Mouse (Mus musculus) 416B (cell line): ENCODE results near the gene Hgf.

Experiments
- DNase-seq: peaks from one replicate; pipeline ENCODE4 v3.0.0; 2011; ENCODE audit warnings: low read depth

Gene Hgf

DNA sequence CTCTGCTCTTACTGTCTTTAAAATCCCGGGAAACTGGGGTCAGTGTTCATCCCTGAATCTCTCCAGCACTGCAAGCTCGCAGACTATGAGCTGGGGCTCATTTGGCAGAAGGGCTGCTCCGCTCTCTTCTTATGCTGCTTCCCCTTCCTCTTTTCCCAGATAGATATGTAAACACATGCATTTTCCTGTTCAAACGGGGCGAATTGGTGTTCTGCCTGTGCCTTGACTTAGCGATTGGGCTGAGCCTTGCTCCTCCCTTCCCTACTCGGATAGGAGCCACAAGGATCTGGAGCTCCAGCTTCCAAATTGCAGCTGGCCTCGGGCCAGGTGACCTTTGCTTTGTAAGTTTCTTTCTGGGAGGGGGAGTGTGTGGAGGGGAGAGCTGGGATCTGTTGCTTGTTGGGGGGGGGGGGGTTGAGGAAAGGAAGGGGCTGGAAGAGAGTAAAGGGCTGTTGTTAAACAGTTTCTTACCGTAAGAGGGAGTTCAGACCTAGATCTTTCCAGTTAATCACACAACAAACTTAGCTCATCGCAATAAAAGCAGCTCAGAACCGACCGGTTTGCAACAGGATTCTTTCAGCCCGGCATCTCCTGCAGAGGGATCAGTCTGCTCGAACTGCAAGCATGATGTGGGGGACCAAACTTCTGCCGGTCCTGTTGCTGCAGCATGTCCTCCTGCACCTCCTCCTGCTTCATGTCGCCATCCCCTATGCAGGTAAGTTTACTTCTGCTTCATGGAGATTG is at the start of gene Hgf:
TSS of gene Hgf (plus strand) at position 192 of the 744 bp plus-strand sequence.
- DNase-seq, result no peak

DNA sequence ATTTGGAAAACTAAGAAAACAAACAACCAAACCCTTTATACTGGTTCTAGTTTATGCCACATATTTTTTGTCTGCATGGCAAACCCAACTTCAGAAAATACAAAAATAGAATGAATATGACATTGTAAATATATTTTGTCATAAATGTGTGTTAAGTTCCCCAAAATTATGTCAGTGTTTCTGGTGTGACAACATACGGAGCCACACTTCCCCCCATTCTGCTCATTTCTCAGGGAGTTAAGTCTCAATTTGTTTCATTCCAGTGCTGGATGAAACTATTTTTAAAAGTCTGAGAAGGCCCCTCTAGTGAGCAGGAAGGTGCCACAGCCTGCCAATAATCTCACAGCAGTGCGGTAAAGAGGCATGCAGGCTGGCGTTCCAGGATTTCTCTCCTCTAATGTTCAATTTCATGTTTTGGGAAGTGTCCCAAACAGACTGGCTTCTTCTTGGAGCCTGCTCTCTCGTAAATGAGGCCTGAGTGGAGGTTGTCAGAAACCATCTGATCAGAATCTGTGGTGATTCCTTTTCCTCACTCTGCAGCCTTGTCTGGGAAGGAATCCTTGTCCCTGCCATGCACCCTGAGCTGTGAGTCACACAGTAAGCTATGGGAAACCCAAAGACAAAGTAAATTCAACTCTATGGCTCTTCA is 46.5 kb upstream of the Hgf start:
- DNase-seq, result no peak

DNA sequence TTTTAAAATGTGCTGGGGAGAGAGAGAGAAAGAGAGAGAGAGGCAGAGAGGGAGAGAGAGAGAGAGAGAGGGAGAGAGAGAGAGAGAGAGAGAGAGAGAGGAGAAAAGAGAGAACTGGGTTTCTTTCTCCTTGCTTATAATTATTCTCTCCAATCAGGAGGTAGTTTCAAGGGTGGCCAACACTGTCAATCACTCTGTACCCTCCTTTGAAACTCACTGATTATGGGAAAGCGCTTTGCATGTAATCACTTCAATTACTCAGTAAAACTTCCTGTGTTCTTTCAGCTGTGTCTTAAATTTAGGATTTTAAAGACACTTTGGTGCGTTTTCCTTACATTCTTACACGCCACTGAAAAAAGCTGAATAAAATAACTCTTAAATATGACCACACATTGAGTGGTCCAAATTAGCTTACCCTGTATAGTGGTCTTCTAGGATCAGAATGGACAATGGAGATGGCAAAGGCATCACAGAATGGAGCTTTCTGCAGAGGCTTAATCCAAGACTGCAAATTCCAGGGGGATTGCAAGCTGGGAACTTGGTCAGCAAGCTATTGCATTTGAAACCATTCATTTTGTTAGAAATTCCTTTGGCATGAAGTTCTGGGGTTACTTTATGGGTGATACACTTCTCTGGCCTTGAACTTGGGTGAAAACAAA is 21.5 kb upstream of the Hgf start:
- no peak for DNase-seq

DNA sequence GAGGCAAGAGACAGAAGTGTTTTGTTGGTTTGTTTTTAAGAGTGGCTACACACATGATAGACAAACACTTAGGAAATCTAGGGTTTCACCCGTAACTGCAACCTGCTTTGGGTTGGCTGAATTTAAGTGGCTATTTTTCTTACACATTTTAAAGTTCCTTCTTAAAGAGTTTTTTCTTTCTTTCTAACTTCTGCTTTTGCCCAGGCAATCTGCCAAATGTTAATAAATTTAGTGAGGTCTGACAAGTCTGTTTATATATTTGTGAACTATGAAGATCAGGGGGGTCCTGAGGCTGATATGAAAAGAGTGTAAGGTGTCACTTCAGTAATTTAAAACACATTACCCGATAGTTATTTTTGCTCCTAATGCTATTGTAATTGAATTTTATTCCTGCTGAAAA is 15.2 kb upstream of the Hgf start:
- DNase-seq, result peak; percentile 17

DNA sequence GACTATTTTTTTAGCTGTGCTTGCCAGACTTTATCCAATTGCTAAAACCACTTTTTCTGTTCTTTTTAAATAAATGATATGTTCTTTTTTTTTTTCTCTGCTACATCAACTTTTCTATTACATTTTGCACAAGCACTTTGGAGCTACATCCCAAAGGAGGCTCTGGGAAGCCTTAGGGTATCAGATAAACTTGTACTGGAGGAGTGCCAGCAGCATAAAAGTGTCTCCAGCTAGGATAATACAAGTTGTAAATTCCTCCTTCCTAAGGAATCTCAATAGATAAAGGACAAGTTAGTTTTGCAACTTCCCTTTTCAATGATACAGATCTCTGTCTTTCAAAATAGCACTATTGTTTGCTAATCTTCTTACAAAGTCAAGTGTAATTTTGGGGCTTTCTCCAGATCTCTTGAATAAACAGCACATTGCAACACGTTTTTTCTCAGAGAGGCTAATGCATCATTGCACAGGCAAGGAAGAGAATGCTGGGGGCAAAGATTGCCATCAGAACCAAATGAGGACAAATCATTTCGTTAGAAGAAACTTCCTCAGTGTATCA is 11.7 kb upstream of the Hgf start:
- DNase-seq, result peak; percentile 62

DNA sequence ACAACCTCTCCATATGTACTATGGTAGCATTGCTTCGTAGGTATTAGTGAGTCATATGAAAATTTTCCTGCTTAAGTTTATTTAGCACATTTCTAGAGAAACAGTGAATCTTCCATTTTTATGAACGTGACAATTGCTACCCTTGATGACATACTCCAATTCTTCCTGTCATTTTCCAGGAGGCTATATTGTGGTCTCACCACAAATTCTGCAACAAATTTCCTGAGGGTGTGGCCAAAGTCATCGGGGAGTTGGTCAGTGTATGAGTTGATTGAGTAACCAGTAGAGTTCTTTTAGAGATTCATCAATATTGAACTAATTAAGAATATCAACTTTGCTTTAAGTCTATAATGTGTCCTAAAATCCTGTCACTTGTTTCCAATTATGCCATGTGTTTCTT is 5.8 kb upstream of the Hgf start:
- peak; percentile 20 for DNase-seq

DNA sequence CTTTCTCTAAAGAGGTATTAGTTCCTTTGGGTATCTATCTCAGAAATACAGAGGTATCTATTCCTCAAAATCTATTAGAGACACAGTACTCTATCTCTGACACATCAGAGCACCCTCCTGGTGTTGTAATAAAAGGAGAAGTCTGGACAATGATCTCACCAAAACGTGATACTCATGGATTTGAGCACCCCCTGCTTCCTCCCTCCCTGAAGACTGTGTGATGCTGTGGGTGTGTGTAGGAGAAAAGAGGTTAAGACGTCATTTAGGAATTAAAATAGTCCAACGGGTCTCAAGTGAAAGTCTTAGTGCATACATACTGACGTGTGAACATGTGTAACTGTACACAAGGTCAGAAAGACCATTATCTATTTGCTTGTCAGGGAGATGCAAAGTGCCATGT is 648 bp upstream of the Hgf start:
- DNase-seq, result no peak

DNA sequence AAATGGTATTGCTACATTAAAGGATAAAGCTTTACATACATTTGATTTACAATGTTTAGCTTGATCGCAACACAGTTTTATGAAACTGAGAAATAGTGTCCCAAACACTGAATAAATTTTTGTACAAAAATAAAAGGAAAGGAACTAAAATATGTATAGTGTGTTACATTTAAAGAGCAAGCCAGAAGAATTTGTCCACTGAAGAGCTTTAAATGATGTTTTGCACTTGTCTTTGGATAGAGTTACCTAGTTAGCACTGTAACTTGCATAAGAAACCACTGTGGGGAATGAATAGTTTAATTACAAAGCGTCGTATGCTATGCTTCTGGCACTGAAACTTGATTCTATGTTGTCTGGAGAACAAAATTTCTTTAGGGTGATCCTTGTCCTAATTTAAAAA is 7.0 kb downstream of the Hgf start:
- DNase-seq, result no peak

DNA sequence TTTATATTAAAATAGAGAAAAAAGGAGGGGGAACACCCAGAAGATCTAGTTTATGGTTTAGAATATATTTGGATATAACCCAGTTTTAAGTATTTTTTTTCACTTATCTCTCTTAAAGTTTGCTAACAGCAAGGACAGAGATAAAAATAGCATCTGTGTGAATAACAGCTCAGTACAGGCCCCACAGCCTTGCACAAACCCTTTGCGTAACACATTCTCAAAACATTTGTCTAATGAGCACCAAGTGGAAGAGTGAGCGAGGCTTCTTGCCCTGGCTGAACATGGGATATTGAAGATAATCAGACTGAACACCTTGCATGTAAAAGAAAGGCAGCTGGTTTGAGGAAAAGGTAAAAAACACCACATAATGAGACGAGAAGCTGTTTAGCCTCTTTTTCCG is 15.7 kb downstream of the Hgf start:
- peak; percentile 5 for DNase-seq

DNA sequence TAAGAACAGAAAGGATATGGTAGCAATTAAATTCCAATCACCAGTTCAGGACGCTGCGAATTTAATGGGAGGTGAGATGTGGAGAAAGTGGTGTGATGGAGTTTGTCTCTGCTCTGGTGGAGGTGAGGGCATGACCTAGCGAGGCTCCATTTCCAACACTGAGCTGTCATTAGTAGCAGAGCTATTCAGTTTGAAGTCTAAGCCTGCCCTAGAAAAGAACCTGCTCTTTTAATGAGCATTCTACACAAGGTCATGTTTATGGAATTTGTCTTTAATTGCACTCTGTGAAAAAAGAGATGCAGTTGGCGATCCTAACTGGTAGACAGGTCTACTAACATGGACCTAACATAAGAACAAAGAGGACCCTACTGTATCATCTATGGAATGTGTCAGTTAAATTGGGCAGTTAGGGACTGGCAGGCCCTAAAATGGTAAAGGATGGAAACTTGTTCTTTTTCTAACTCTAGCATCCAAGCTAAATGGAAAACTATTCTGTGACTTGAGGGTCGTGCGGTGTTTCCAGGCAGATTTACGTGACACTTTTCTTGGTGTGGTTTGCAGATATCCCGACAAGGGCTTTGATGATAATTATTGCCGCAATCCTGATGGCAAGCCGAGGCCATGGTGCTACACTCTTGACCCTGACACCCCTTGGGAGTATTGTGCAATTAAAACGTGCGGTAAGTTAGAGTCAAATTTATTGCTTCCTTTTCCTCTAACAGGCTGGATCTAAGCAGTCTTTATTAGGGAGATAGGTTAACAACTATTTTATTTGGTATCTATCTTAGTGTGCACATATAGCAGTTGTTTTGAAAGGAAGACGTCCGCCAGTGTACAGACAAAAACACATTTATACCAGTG is 24.8 kb downstream of the Hgf start:
- DNase-seq, result no peak

DNA sequence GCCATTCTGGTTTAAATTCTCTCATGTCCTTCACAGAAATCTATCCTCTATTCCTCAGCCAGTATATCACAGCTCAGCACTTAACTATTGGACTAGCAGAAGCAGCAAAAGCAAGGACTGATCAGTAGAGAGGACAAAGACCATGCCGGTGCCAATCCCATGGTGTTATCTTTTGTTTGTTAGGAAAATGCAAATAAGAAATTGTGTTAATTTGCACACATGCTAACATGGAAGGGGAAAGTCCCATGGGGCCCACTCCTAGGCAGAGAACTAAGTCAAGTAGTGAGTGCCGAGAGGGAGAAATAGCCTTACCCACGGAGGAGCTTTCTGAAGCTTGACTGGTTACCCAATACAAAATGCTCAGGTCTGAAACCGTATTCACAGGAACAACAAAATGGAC is 42.4 kb downstream of the Hgf start:
- DNase-seq, result no peak

DNA sequence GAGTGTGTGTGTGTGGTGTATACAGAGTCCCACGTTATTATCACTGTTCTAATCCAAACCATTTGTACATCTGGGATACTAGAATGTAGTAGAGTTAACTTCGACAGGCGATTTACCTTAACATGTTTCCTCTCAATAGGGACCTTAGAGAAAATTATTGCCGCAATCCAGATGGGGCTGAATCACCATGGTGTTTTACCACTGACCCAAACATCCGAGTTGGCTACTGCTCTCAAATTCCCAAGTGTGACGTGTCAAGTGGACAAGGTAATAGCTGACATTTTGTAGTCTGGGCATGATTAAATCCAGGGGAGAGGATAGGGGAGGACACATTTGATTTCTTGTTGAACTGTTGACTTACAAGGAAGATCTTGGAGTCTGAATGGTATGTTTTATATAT is 44.7 kb downstream of the Hgf start:
- no peak for DNase-seq

DNA sequence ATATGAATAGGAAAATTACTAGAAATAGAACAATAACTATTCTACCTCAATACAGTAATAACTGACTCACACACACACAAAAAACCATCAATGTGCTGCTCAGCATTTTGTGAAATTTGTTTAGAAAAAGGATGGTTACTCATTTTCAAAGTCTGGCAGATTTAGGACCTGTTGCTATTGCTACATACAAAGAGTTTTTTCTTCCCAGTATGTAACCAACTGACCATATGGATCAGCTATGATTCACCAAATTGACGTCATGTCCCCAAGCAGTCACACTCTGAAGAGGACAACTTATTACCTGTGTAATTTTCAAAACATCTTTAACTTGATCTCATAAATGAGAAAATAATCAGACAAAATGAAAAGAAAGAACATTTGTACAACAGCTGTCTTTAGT is 48.2 kb downstream of the Hgf start:
- DNase-seq, result no peak

DNA sequence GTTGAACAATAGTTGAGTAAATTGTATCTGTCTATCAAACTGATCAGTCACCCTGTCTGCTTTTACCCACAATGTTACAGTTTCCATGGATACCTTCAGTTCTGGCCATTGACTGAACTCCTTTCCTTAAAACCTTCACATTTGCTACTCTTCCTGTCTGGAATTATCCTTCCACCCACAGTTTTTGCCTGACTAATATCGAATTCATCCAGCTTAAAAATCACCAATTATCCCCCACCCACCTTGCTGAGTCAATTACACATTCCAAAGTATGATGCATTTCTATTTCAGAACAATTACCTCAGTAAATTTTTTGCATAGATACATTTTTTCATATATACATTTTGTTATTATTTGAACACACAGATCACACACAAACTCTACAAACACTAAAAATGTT is 79.7 kb downstream of the Hgf start:
- no peak for DNase-seq

DNA sequence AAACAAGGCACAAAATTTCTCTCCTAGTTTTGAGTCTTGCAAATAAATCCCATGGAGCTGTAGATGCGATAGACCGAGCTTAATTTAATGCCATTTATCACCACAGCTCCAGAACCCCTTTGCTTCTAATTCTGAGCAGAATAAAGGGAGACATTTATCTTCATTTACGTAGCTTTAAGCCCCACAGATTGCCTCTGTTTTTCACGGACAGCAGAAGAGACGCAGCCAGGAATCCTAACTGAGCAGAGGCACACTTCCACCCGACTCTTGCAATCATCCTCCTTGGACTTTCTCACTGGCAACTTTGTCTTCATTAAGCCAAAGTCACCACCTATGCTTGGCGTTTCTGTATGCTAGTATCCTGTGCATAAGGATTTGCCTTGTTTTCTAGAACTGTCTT is 93.1 kb downstream of the Hgf start:
- no peak for DNase-seq

DNA sequence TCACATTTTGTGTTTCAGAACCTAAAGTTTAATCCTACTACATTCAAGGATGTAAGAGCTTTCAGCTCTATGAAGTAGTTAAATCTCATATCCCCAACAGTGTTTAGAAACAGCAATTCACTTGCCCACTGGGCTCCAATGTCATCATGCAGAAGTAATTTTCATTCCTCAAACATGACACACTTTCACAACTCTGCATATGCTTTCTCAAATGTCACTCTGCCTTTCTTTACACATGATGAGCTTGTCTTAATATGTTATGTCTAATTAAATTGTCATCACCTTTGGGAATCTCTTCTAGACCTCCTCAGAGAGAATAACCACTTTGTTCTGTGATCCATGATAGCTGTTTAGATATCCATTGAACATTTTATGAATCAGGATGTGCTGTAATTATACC is 94.4 kb downstream of the Hgf start:
- DNase-seq, result no peak

DNA sequence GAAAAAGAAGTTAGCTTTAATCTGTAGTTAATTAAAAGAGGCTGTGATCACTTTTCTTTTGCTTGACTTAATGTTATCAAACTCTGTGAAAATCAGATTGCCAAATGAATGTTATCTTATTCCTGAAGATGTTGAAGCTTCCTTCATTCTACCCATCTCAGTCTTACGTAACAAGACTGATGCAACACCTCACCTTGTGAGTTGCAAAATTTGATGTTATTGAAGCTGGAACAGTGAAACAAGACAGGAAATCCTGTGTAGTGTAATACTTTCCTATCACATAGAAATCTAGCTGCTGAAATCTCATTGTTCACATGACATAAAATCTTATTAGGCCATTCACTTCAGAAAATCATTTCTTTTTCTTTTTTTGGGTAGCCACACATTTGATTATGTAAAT is 96.9 kb downstream of the Hgf start:
- peak; percentile 74 for DNase-seq

DNA sequence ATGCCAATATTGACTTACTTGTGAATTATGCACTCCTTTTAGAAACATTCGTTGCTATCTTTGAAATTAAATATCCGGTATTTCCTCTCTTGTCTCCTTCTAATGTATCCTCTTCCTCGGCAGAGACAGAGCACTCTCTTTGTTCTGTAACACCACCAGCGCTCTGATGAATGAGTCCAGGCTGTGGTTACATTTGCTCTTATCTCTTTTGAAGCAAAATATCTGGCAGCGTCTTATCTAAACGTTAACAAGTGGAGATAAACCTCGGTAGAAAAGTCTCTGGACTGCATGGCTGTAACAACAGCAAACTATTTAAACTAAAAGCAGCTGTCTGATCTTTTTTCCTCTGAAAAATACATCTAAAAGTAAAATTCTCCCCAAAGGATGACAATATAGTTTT is 100.7 kb downstream of the Hgf start:
- DNase-seq, result no peak
